Comparison of ENCODE assay signal across 8 mouse cellular contexts in the genomic region with DNA sequence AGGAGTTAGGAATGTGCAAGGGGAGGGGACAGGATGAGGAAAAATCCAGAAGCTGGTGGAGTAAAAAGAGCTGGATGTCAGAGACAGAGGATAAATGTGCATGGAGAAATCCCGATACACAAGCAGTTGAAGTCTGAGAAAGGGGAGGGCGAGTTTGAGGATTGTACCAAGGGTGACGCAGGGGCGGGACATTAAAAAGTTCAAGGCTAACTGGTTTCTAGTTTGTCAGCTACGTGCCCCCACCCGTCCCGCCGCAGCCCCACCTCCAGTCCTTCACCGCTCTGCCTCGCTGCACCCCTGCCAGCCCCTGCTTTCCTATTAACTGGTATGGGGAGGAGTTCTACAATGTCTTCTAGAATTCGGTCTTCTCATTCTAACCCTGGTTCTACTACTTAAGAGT. TPM values are rescaled to one million over a fixed set of nuclear protein-coding genes. Genes with fewer than 3 reads are reported as not detected.
A peak's percentile ranks its signal among the peaks of the same experiment; 100 is the strongest.
DNase-seq lines count a peak whose midpoint lies in the region; ATAC-seq and TF ChIP-seq lines count a peak whose summit lies in the region.

No protein-coding gene starts in this region.

- H3K4me2 ChIP-seq in hindbrain, embryonic 12.5 days (replicated peaks), result peak overlapping the region; percentile 79
- peak overlapping the region; percentile 95 for H3K4me2 ChIP-seq in neural tube, embryonic 14.5 days (ENCODE audit: low read depth, low read length)

- H3K27ac ChIP-seq in brown adipose tissue, adult 24 weeks (replicated peaks; ENCODE audit: low read depth, low read length), result peak overlapping the region; percentile 94
- no peak overlapping the region for H3K27ac ChIP-seq in hindbrain, embryonic 12.5 days
- H3K27ac ChIP-seq in liver, adult 2 months (replicated peaks; ENCODE audit: insufficient read depth, low read depth, low read length), result peak overlapping the region; percentile 83
- H3K27ac ChIP-seq in neural tube, embryonic 14.5 days (ENCODE audit: low read depth, low read length), result no peak overlapping the region

- DNase-seq in kidney, adult 11 months, result peak; percentile 75
- DNase-seq in kidney, adult 18-20 months, result no peak
- DNase-seq in liver, adult 2 months (ENCODE audit: extremely low read depth, low read depth, low spot score), result peak; percentile 51
- DNase-seq in frontal cortex, postnatal 36 days (ENCODE audit: low spot score in 2 of 2), result no peak
- DNase-seq in embryo, embryonic 11 days, result no peak

- H3K9ac ChIP-seq in hindbrain, embryonic 12.5 days, result peak overlapping the region; percentile 73
- H3K9ac ChIP-seq in liver, adult 2 months (ENCODE audit: low read depth, low read length), result peak overlapping the region; percentile 88
- peak overlapping the region; percentile 63 for H3K9ac ChIP-seq in neural tube, embryonic 14.5 days (replicated peaks; ENCODE audit: low read depth, low read length)

- peaks cover 30% of the 10 kb centered on the region for H3K36me3 ChIP-seq in hindbrain, embryonic 12.5 days
- H3K36me3 ChIP-seq in liver, adult 2 months (ENCODE audit: control insufficient read depth, insufficient read depth, low read length), result peaks cover 22% of the 10 kb centered on the region
- H3K36me3 ChIP-seq in neural tube, embryonic 14.5 days (ENCODE audit: control insufficient read depth, insufficient read depth, low read length), result peaks cover 15% of the 10 kb centered on the region

- peak; percentile 18; the same call in 1 of the 2 replicates for ATAC-seq in hindbrain, embryonic 12.5 days (ENCODE audit: low FRiP score)
- ATAC-seq in neural tube, embryonic 14.5 days (ENCODE audit: low read depth), result no peak; the same call in 1 of the 2 replicates

- no peak for TF ChIP-seq CTCF in liver, adult 2 months (IDR thresholded peaks at IDR 0.05; ENCODE audit: low read depth, low read length)

- TF ChIP-seq POLR2A in liver, adult 2 months (IDR thresholded peaks at IDR 0.05; ENCODE audit: extremely low read depth, insufficient read depth, low read length), result no peak

- no peaks in the 10 kb centered on the region; the same call in 1 of the 2 replicates for H3K4me1 ChIP-seq in brown adipose tissue, adult 24 weeks (ENCODE audit: control insufficient read depth, insufficient read depth, insufficient read length, low read length)
- H3K4me1 ChIP-seq in hindbrain, embryonic 12.5 days, result peaks cover 7% of the 10 kb centered on the region
- H3K4me1 ChIP-seq in liver, adult 2 months (ENCODE audit: control insufficient read depth, insufficient read depth, low read length), result peaks cover 3% of the 10 kb centered on the region; the same call in 1 of the 2 replicates
- peaks cover 7% of the 10 kb centered on the region; the same call in 1 of the 2 replicates for H3K4me1 ChIP-seq in neural tube, embryonic 14.5 days (ENCODE audit: control insufficient read depth, insufficient read depth, low read length)

- H3K27me3 ChIP-seq in hindbrain, embryonic 12.5 days, result no peaks in the 10 kb centered on the region
- no peaks in the 10 kb centered on the region for H3K27me3 ChIP-seq in liver, adult 2 months (ENCODE audit: control insufficient read depth, insufficient read depth, low read length)
- H3K27me3 ChIP-seq in neural tube, embryonic 14.5 days (ENCODE audit: control insufficient read depth, insufficient read depth, low read length), result no peaks in the 10 kb centered on the region

- H3K4me3 ChIP-seq in brown adipose tissue, adult 24 weeks (ENCODE audit: insufficient read depth, low read depth, low read length), result peak overlapping the region; percentile 97
- H3K4me3 ChIP-seq in hindbrain, embryonic 12.5 days, result peak overlapping the region; percentile 60
- H3K4me3 ChIP-seq in liver, adult 2 months (ENCODE audit: insufficient read depth, low read depth, low read length), result peak overlapping the region; percentile 77
- H3K4me3 ChIP-seq in neural tube, embryonic 14.5 days (ENCODE audit: low read depth, low read length), result peak overlapping the region; percentile 77

- no peaks in the 10 kb centered on the region for H3K9me3 ChIP-seq in hindbrain, embryonic 12.5 days (replicated peaks)
- H3K9me3 ChIP-seq in neural tube, embryonic 14.5 days (ENCODE audit: control insufficient read depth, low read length), result no peaks in the 10 kb centered on the region

- 2% methylated on average over 11 of the region's 11 CpGs for WGBS in hindbrain, embryonic 12.5 days
- under 1% methylated on average over 11 of the region's 11 CpGs for WGBS in liver, adult 2 months
- WGBS in neural tube, embryonic 14.5 days, result 2% methylated on average over 11 of the region's 11 CpGs

- H3K79me2 ChIP-seq in liver, adult 2 months (ENCODE audit: control insufficient read depth, insufficient read depth, low read length), result no peaks in the 10 kb centered on the region; the same call in 1 of the 2 replicates

RNA-seq across cellular contexts. Expression of a gene that starts 0.4 kb away (rescaled TPM):
- polyA plus RNA-seq in brown adipose tissue, adult 24 weeks (2012; ENCODE audit: insufficient read depth, insufficient read length, missing spikeins), result 256 and 422 TPM in 2 replicates
- 186 and 188 TPM in 2 replicates for polyA plus RNA-seq in hindbrain, embryonic 12.5 days (2016; fragmentation: Nextera tagmentation; extraction: Ambion mirVana)
- total RNA-seq in liver, adult 2 months (2014; rRNA removed), result 137 and 153 TPM in 2 replicates
- 171 and 189 TPM in 2 replicates for polyA plus RNA-seq in liver, adult 2 months (2012; rRNA removed)
- 183 and 185 TPM in 2 replicates for polyA plus RNA-seq in neural tube, embryonic 14.5 days (2014; fragmentation: Nextera tagmentation; extraction: Ambion mirVana)

RNA-seq across cellular contexts. Expression of a gene that starts 45.3 kb away (rescaled TPM):
- polyA plus RNA-seq in brown adipose tissue, adult 24 weeks (2012; ENCODE audit: insufficient read depth, insufficient read length, missing spikeins), result 8.9 and 12.0 TPM in 2 replicates
- 30.5 and 31.1 TPM in 2 replicates for polyA plus RNA-seq in hindbrain, embryonic 12.5 days (2016; fragmentation: Nextera tagmentation; extraction: Ambion mirVana)
- total RNA-seq in liver, adult 2 months (2014; rRNA removed), result 9.1 and 12.7 TPM in 2 replicates
- polyA plus RNA-seq in liver, adult 2 months (2012; rRNA removed), result 10.5 and 11.1 TPM in 2 replicates
- polyA plus RNA-seq in neural tube, embryonic 14.5 days (2014; fragmentation: Nextera tagmentation; extraction: Ambion mirVana), result 12.9 and 14.0 TPM in 2 replicates

RNA-seq across cellular contexts. Expression of a gene that starts 56.2 kb away (rescaled TPM):
- polyA plus RNA-seq in brown adipose tissue, adult 24 weeks (2012; ENCODE audit: insufficient read depth, insufficient read length, missing spikeins), result not detected in 2 replicates
- 1.4 and 1.8 TPM in 2 replicates for polyA plus RNA-seq in hindbrain, embryonic 12.5 days (2016; fragmentation: Nextera tagmentation; extraction: Ambion mirVana)
- 1.0 and 1.9 TPM in 2 replicates for total RNA-seq in liver, adult 2 months (2014; rRNA removed)
- polyA plus RNA-seq in liver, adult 2 months (2012; rRNA removed), result 0.02 and 0.10 TPM in 2 replicates
- 1.4 and 2.5 TPM in 2 replicates for polyA plus RNA-seq in neural tube, embryonic 14.5 days (2014; fragmentation: Nextera tagmentation; extraction: Ambion mirVana)

Comparison
In these comparisons a context has a peak if more than half of its experiments do, and no peak if none do; other contexts are left out.
1. DNase-seq: peak in kidney, adult 11 months (single experiment) and liver, adult 2 months (single experiment); none in kidney, adult 18-20 months (single experiment), frontal cortex, postnatal 36 days (0 of 2) and embryo, embryonic 11 days (single experiment).
2. H3K27ac ChIP-seq: peak in brown adipose tissue, adult 24 weeks (single experiment) and liver, adult 2 months (single experiment); none in hindbrain, embryonic 12.5 days (single experiment) and neural tube, embryonic 14.5 days (single experiment).
3. Peak in every context shown above with its lines, with median percentiles within 50 percentile points of each other: H3K4me3 ChIP-seq and H3K9ac ChIP-seq.